Mouse (Mus musculus): Measurements from ENCODE around the gene Cdh13. TPM values are rescaled to one million over a fixed set of nuclear protein-coding genes. Genes with fewer than 3 reads are reported as not detected.
A peak's percentile ranks its signal among the peaks of the same experiment; 100 is the strongest.

The Cdh13 gene
- polyA plus RNA-seq, 1 experiment from 2014 or later, result 37.1 TPM

GRCm38 (mm10) chr8:118272493-118272892, 11.0 kb upstream of the Cdh13 start:
- Histone ChIP-seq H3K4me3 (ENCODE audit: low read depth, low read length) (no peak overlapping the region), H3K27ac (ENCODE audit: low read depth, low read length) (no peak overlapping the region), H3K9ac (ENCODE audit: low read depth, low read length) (no peak overlapping the region), H3K36me3 (ENCODE audit: control insufficient read depth, insufficient read depth, low read length) (no peaks in the 10 kb centered on the region), H3K9me3 (replicated peaks; ENCODE audit: control insufficient read depth, low read length) (no peaks in the 10 kb centered on the region), H3K4me2 (no peak overlapping the region), H3K27me3 (ENCODE audit: control insufficient read depth, insufficient read depth, low read length) (no peaks in the 10 kb centered on the region), H3K4me1 (ENCODE audit: control insufficient read depth, insufficient read depth, low read length) (peaks cover 5% of the 10 kb centered on the region)
- WGBS (ENCODE audit: insufficient replicate concordance), result 91% methylated on average over 1 of the region's 1 CpGs
- ATAC-seq (replicated peaks; ENCODE audit: insufficient number of reproducible peaks, low FRiP score, low TSS enrichment), result no peak

GRCm38 (mm10) chr8:118274243-118274642, 9.3 kb upstream of the Cdh13 start:
- no peak overlapping the region for H3K4me2 ChIP-seq
- 72% methylated on average over 9 of the region's 9 CpGs for WGBS (ENCODE audit: insufficient replicate concordance)
- H3K9ac ChIP-seq (ENCODE audit: low read depth, low read length), result no peak overlapping the region
- H3K27ac ChIP-seq (ENCODE audit: low read depth, low read length), result no peak overlapping the region
- no peaks in the 10 kb centered on the region for H3K9me3 ChIP-seq (replicated peaks; ENCODE audit: control insufficient read depth, low read length)
- H3K4me3 ChIP-seq (ENCODE audit: low read depth, low read length), result no peak overlapping the region
- peaks cover 5% of the 10 kb centered on the region for H3K4me1 ChIP-seq (ENCODE audit: control insufficient read depth, insufficient read depth, low read length)
- no peaks in the 10 kb centered on the region for H3K36me3 ChIP-seq (ENCODE audit: control insufficient read depth, insufficient read depth, low read length)
- H3K27me3 ChIP-seq (ENCODE audit: control insufficient read depth, insufficient read depth, low read length), result no peaks in the 10 kb centered on the region; the same call in 1 of the 2 replicates
- ATAC-seq (replicated peaks; ENCODE audit: insufficient number of reproducible peaks, low FRiP score, low TSS enrichment), result no peak

- H3K4me3 ChIP-seq (ENCODE audit: low read depth, low read length), result no peak overlapping the region
- H3K27me3 ChIP-seq (ENCODE audit: control insufficient read depth, insufficient read depth, low read length), result no peaks in the 10 kb centered on the region; the same call in 1 of the 2 replicates
- no peaks in the 10 kb centered on the region for H3K9me3 ChIP-seq (replicated peaks; ENCODE audit: control insufficient read depth, low read length)
- peaks cover 5% of the 10 kb centered on the region for H3K4me1 ChIP-seq (ENCODE audit: control insufficient read depth, insufficient read depth, low read length)
- H3K4me2 ChIP-seq, result no peak overlapping the region
- H3K9ac ChIP-seq (ENCODE audit: low read depth, low read length), result no peak overlapping the region
- no peak overlapping the region for H3K27ac ChIP-seq (ENCODE audit: low read depth, low read length)
- ATAC-seq (replicated peaks; ENCODE audit: insufficient number of reproducible peaks, low FRiP score, low TSS enrichment), result no peak
- H3K36me3 ChIP-seq (ENCODE audit: control insufficient read depth, insufficient read depth, low read length), result no peaks in the 10 kb centered on the region
- 14% methylated on average over 4 of the region's 4 CpGs for WGBS (ENCODE audit: insufficient replicate concordance)
Measured at GRCm38 (mm10) chr8:118274688-118275087, 8.8 kb upstream of the Cdh13 start.

DNA sequence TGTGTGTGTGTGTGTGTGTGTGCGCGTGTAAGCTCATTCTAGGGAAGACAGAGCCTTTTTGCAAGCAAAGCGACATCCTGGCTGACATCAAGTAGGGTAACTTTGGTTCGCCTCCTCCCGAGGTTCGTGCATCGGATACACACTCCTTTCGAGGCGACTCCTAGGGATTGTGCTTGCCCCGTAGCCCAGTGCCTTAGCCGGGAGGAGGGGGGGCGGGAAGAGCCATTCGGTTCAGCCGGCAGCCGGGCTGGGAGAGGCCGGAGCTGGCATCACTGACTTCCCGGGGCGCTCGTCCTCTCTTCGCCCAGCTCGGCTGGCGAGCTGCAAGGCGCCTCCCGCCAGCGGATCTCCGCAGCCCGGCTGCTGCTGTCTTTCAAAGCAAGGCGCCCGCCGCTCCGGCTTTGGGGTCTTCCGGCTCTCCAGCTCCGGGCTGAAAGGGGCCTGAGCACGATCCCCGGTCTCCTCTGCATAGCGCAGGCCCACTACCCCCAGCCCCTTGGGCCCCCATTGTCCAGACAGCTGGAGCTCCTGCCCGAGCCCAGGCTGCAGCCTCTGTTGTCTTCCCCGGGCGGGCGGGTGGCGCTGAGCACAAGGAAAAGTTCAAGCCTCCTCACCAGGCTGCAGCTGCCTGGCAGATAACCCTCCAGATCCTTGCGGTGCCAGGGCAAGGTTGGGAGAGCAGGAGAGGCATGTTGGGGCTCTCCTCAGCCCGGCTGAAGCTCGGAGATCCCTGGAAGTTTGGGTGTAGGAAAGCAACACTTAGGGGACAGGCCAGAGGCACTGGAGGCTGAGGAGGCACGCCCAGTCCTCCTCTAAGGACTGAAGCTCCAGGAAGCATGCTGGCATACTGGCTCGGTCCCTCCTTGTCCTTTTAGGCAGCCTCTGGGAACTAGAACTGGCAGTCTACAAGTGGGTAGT, 838 bp downstream of the Cdh13 start:
- peak overlapping the region; percentile 82 for H3K4me2 ChIP-seq
- peaks cover 44% of the 10 kb centered on the region for H3K4me1 ChIP-seq (ENCODE audit: control insufficient read depth, insufficient read depth, low read length)
- H3K27me3 ChIP-seq (ENCODE audit: control insufficient read depth, insufficient read depth, low read length), result peaks cover 6% of the 10 kb centered on the region; the same call in 1 of the 2 replicates
- H3K9me3 ChIP-seq (replicated peaks; ENCODE audit: control insufficient read depth, low read length), result no peaks in the 10 kb centered on the region
- H3K36me3 ChIP-seq (ENCODE audit: control insufficient read depth, insufficient read depth, low read length), result no peaks in the 10 kb centered on the region
- H3K27ac ChIP-seq (ENCODE audit: low read depth, low read length), result no peak overlapping the region
- H3K9ac ChIP-seq (ENCODE audit: low read depth, low read length), result peak overlapping the region; percentile 79
- peak overlapping the region; percentile 60 for H3K4me3 ChIP-seq (ENCODE audit: low read depth, low read length)
- WGBS (ENCODE audit: insufficient replicate concordance), result under 1% methylated on average over 46 of the region's 46 CpGs
- 0 out of 2 replicates have a peak, but pooled peaks have one; percentile 24 for ATAC-seq (replicated peaks; ENCODE audit: insufficient number of reproducible peaks, low FRiP score, low TSS enrichment)

DNA sequence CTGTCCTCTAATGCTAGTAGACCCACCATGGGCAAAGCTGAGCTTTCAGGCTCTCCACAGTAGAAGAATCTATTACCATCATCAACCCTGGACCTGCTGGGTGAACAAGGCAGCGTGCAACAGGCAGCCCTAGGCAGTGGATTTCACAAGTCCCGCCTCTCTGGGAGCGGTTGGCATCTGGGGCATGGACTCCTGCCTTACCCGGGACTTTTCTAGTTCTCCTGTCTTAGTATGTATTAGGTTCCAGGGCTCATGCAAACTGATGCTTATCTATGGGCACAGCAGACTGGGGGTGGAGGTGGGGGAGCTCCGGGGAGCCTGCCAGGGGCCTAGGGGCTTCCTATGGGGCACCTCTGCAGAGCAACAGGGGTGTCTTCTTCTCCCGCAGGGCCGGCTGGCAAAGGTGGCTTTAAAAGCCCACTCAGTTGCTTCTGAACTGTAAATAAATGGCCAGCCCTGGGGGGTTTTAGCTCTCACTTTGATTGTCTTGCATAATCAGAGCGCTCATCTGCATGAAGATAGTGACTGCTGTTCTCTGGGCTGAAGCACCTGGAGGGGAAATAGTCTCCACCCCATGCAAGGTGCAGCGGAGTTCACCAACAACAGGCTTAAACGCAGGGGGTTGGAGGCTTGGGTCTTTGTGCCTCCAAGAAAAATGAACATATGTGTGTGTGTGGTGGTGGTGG, 2.2 kb downstream of the Cdh13 start:
- H3K9ac ChIP-seq (ENCODE audit: low read depth, low read length), result no peak overlapping the region
- 24% methylated on average over 10 of the region's 10 CpGs for WGBS (ENCODE audit: insufficient replicate concordance)
- no peaks in the 10 kb centered on the region for H3K9me3 ChIP-seq (replicated peaks; ENCODE audit: control insufficient read depth, low read length)
- no peak for ATAC-seq (replicated peaks; ENCODE audit: insufficient number of reproducible peaks, low FRiP score, low TSS enrichment)
- peak overlapping the region; percentile 86 for H3K27ac ChIP-seq (ENCODE audit: low read depth, low read length)
- no peaks in the 10 kb centered on the region for H3K36me3 ChIP-seq (ENCODE audit: control insufficient read depth, insufficient read depth, low read length)
- H3K4me2 ChIP-seq, result peak overlapping the region; percentile 82
- peaks cover 6% of the 10 kb centered on the region; the same call in 1 of the 2 replicates for H3K27me3 ChIP-seq (ENCODE audit: control insufficient read depth, insufficient read depth, low read length)
- H3K4me3 ChIP-seq (ENCODE audit: low read depth, low read length), result peak overlapping the region; percentile 60; the same call in 1 of the 2 replicates
- peaks cover 53% of the 10 kb centered on the region for H3K4me1 ChIP-seq (ENCODE audit: control insufficient read depth, insufficient read depth, low read length)

DNA sequence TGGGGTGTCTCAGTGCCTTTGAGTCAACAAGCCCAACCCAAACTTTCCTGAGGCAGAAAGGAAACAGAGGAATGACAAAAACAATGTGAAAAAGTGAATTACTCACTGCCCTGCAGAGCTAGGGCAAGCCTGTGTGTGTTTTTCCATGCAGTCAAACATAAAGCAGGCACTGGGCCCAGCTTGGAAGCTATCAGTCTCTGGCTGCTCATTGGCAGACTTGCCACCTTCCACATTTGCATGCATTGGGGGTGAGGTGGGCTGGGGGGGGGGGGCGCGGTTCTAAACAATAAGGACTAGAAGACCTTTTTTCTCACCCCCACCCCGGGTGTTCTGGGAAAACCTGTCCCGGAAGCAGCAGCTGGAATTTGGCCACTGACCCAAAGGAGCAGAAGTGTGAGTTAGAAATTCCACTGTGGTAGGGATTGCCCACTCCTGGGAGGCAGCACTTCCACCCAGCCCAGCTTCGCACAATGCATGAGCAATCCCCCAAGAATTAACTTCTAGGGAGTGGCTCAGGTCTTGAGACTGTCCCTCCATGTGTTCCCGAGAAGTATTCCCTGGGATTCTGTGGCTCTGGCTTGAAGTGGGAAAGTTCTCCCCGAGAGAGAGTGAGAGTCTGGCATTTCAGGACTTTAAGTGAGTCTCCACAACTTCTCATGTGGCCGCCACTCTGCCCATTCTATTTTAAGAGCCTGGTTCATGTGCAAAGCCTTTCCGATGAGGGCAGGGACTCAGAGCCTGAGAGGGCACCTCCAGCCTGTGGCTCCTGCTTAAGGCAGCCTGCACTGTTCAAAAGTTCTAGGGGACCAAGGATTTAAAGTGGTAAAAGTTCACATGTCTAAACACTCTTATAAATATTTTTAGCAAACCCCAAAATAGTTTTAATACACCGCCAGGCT, 3.0 kb downstream of the Cdh13 start:
- peak overlapping the region; percentile 86 for H3K27ac ChIP-seq (ENCODE audit: low read depth, low read length)
- WGBS (ENCODE audit: insufficient replicate concordance), result 15% methylated on average over 10 of the region's 10 CpGs

DNA sequence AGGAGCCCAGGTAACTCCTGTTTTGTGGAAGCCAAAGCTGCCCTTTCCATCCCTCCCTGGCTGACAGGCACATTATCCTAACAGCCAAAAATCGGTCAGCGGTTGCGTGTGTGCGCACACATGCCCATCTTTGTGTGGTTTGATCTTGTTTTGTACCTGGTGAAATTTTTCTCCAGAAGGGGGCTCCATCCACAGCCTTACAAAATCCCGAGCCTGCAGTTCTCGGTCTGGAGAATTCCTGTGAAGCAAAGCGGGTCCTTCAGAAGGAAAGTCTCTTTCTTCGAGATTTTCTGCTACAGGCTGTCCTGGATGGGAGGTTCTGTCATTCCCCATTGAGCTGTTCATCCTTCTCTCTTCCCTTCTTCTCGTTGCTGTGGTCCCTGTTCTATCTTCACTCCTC, 4.0 kb downstream of the Cdh13 start:
- H3K27me3 ChIP-seq (ENCODE audit: control insufficient read depth, insufficient read depth, low read length), result peaks cover 6% of the 10 kb centered on the region; the same call in 1 of the 2 replicates
- no peaks in the 10 kb centered on the region for H3K36me3 ChIP-seq (ENCODE audit: control insufficient read depth, insufficient read depth, low read length)
- peaks cover 58% of the 10 kb centered on the region for H3K4me1 ChIP-seq (ENCODE audit: control insufficient read depth, insufficient read depth, low read length)
- no peak for ATAC-seq (replicated peaks; ENCODE audit: insufficient number of reproducible peaks, low FRiP score, low TSS enrichment)
- no peak overlapping the region for H3K4me2 ChIP-seq
- WGBS (ENCODE audit: insufficient replicate concordance), result 48% methylated on average over 9 of the region's 9 CpGs
- no peak overlapping the region for H3K9ac ChIP-seq (ENCODE audit: low read depth, low read length)
- no peaks in the 10 kb centered on the region for H3K9me3 ChIP-seq (replicated peaks; ENCODE audit: control insufficient read depth, low read length)
- H3K27ac ChIP-seq (ENCODE audit: low read depth, low read length), result no peak overlapping the region
- H3K4me3 ChIP-seq (ENCODE audit: low read depth, low read length), result no peak overlapping the region

More for the DNA sequence above, 3.0 kb downstream of the Cdh13 start:
- Histone ChIP-seq H3K4me3 (ENCODE audit: low read depth, low read length) (no peak overlapping the region), H3K27me3 (ENCODE audit: control insufficient read depth, insufficient read depth, low read length) (peaks cover 6% of the 10 kb centered on the region; the same call in 1 of the 2 replicates), H3K4me1 (ENCODE audit: control insufficient read depth, insufficient read depth, low read length) (peaks cover 58% of the 10 kb centered on the region), H3K4me2 (peak overlapping the region; percentile 82), H3K9me3 (replicated peaks; ENCODE audit: control insufficient read depth, low read length) (no peaks in the 10 kb centered on the region), H3K36me3 (ENCODE audit: control insufficient read depth, insufficient read depth, low read length) (no peaks in the 10 kb centered on the region), H3K9ac (ENCODE audit: low read depth, low read length) (peak overlapping the region; percentile 59; the same call in 1 of the 2 replicates)
- peak; percentile 50 for ATAC-seq (replicated peaks; ENCODE audit: insufficient number of reproducible peaks, low FRiP score, low TSS enrichment)
